Mouse (Mus musculus): ENCODE results near the gene Papolg.
"Not testable (repeated sequence)": the region's sequence is repeated elsewhere in the genome, so short reads cannot be mapped to it uniquely, and the experiment has no call there.

- TF ChIP-seq POLR2A (IDR thresholded peaks at IDR 0.05; ENCODE audit: borderline replicate concordance, insufficient read depth, low read length); CTCF (IDR thresholded peaks at IDR 0.05; ENCODE audit: borderline replicate concordance, insufficient read depth, low read depth, low read length): not testable (repeated sequence)
These were observed 18.8 kb upstream of the Papolg start for GRCm38 (mm10) chr11:23913824-23914223.

All from cerebellum, adult 2 months (tissue).